Mouse (Mus musculus): ENCODE results near the gene Pnkp. TPM values are rescaled to one million over a fixed set of nuclear protein-coding genes. Genes with fewer than 3 reads are reported as not detected.

Gene Pnkp
- total and polyA plus RNA-seq, 2 experiments, result 20.8 to 45.7 TPM

DNA sequence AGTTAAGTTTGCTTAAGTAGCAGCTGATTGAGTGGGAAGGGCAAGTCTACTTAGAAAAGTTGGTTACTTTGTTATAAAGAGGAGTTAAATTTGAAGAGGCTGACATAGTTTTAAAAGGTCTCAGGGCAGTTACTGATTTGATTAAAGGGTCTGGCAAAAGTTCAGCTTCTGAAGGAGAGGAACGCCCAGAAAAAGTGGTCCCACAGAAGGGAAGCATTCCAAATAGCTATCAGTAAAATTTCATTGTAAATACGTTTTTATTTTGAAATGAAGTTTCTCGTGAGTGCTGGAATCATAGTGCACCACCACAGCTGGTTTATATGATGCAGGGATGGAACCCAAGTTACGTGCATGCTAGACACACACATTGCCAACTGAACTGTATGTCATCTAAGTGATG lies 24.2 kb upstream of the Pnkp start:
- Histone ChIP-seq H3K79me2 (ENCODE audit: control insufficient read depth, insufficient read depth, low read length) (peaks cover 18% of the 10 kb centered on the region), H3K4me3 (ENCODE audit: insufficient read depth, low read depth, low read length) (no peak overlapping the region), H3K27ac (replicated peaks; ENCODE audit: insufficient read depth, low read depth, low read length) (no peak overlapping the region), H3K9ac (ENCODE audit: low read depth, low read length) (no peak overlapping the region), H3K27me3 (ENCODE audit: control insufficient read depth, insufficient read depth, low read length) (no peaks in the 10 kb centered on the region), H3K4me1 (ENCODE audit: control insufficient read depth, insufficient read depth, low read length) (no peaks in the 10 kb centered on the region; the same call in 1 of the 2 replicates), H3K36me3 (ENCODE audit: control insufficient read depth, insufficient read depth, low read length) (peaks cover 11% of the 10 kb centered on the region; the same call in 1 of the 2 replicates)
- TF ChIP-seq CTCF (IDR thresholded peaks at IDR 0.05; ENCODE audit: low read depth, low read length) (no peak), POLR2A (IDR thresholded peaks at IDR 0.05; ENCODE audit: extremely low read depth, insufficient read depth, low read length) (no peak)
- 82% methylated on average over 4 of the region's 4 CpGs for WGBS
- DNase-seq (ENCODE audit: extremely low read depth, low read depth, low spot score), result no peak

DNA sequence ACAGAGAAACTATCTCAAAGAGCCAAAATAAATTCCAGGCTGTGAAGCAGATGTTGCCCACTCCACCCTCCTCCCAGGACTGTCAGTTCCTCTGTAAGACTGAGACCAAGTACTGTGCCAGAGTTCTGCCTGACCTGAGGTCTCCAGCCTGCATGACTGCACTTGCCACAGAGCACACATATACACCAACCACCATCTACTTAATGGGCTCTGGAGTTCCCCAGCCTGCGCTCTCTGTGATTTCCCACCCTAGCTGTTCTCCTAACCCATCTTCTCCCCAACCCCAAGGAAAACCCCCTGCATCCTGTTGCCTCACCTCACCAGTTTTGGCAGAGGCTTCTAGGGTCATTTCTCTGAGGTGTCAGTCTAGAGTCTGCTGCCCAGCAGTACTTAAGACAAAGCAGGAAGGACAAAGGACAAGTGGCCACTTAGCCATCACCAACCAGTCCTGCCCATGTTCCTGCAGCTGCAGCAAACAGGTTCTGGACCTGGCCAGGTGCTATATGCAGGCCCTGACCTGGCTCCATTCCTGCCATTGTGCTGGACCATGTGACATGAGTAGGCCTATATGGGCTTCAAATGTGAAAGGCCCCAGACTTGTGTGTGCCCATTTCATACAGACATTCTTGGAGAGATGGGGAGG lies 21.4 kb upstream of the Pnkp start:
- no peaks in the 10 kb centered on the region; the same call in 1 of the 2 replicates for H3K4me1 ChIP-seq (ENCODE audit: control insufficient read depth, insufficient read depth, low read length)
- no peak overlapping the region for H3K9ac ChIP-seq (ENCODE audit: low read depth, low read length)
- TF ChIP-seq POLR2A (IDR thresholded peaks at IDR 0.05; ENCODE audit: extremely low read depth, insufficient read depth, low read length) (no peak), CTCF (IDR thresholded peaks at IDR 0.05; ENCODE audit: low read depth, low read length) (no peak)
- H3K4me3 ChIP-seq (ENCODE audit: insufficient read depth, low read depth, low read length), result no peak overlapping the region
- peaks cover 4% of the 10 kb centered on the region; the same call in 1 of the 2 replicates for H3K36me3 ChIP-seq (ENCODE audit: control insufficient read depth, insufficient read depth, low read length)
- no peak overlapping the region for H3K27ac ChIP-seq (replicated peaks; ENCODE audit: insufficient read depth, low read depth, low read length)
- WGBS, result 92% methylated on average over 1 of the region's 1 CpGs
- H3K79me2 ChIP-seq (ENCODE audit: control insufficient read depth, insufficient read depth, low read length), result no peaks in the 10 kb centered on the region; the same call in 1 of the 2 replicates
- no peaks in the 10 kb centered on the region for H3K27me3 ChIP-seq (ENCODE audit: control insufficient read depth, insufficient read depth, low read length)
- DNase-seq (ENCODE audit: extremely low read depth, low read depth, low spot score), result no peak

DNA sequence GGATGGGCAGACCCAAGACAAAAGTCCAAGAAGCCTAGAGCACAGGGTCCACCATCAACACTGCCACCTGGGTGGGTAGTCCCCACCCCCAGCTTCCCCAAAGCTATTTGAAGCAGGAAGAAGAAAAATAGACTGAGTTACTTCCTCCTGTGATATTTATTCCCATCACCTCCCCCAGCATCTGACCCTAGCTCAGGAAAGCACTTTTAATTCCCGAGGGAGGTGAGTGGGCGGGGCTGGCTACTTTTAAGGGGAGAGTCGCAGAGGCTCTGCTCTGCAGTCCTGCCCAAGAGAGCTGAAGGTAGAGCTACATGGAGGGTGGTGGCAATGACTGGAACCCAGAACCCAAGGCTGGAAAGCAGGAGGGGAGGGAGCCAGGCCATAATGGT lies 20.9 kb upstream of the Pnkp start:
- 73% methylated on average over 3 of the region's 3 CpGs for WGBS
- DNase-seq (ENCODE audit: extremely low read depth, low read depth, low spot score), result no peak
- Histone ChIP-seq H3K27ac (replicated peaks; ENCODE audit: insufficient read depth, low read depth, low read length) (no peak overlapping the region), H3K4me3 (ENCODE audit: insufficient read depth, low read depth, low read length) (no peak overlapping the region), H3K4me1 (ENCODE audit: control insufficient read depth, insufficient read depth, low read length) (no peaks in the 10 kb centered on the region; the same call in 1 of the 2 replicates), H3K36me3 (ENCODE audit: control insufficient read depth, insufficient read depth, low read length) (no peaks in the 10 kb centered on the region), H3K9ac (ENCODE audit: low read depth, low read length) (no peak overlapping the region), H3K79me2 (ENCODE audit: control insufficient read depth, insufficient read depth, low read length) (no peaks in the 10 kb centered on the region), H3K27me3 (ENCODE audit: control insufficient read depth, insufficient read depth, low read length) (no peaks in the 10 kb centered on the region)
- TF ChIP-seq CTCF (IDR thresholded peaks at IDR 0.05; ENCODE audit: low read depth, low read length), result no peak
- no peak for TF ChIP-seq POLR2A (IDR thresholded peaks at IDR 0.05; ENCODE audit: extremely low read depth, insufficient read depth, low read length)

GRCm38 (mm10) chr7:44836423-44837053 lies 20.4 kb upstream of the Pnkp start:
- H3K4me1 ChIP-seq (ENCODE audit: control insufficient read depth, insufficient read depth, low read length), result no peaks in the 10 kb centered on the region; the same call in 1 of the 2 replicates
- no peak overlapping the region for H3K27ac ChIP-seq (replicated peaks; ENCODE audit: insufficient read depth, low read depth, low read length)
- 80% methylated on average over 9 of the region's 9 CpGs for WGBS
- DNase-seq (ENCODE audit: extremely low read depth, low read depth, low spot score), result no peak
- H3K36me3 ChIP-seq (ENCODE audit: control insufficient read depth, insufficient read depth, low read length), result no peaks in the 10 kb centered on the region
- no peaks in the 10 kb centered on the region for H3K27me3 ChIP-seq (ENCODE audit: control insufficient read depth, insufficient read depth, low read length)
- H3K9ac ChIP-seq (ENCODE audit: low read depth, low read length), result no peak overlapping the region
- no peaks in the 10 kb centered on the region for H3K79me2 ChIP-seq (ENCODE audit: control insufficient read depth, insufficient read depth, low read length)
- TF ChIP-seq CTCF (IDR thresholded peaks at IDR 0.05; ENCODE audit: low read depth, low read length) (no peak), POLR2A (IDR thresholded peaks at IDR 0.05; ENCODE audit: extremely low read depth, insufficient read depth, low read length) (no peak)
- H3K4me3 ChIP-seq (ENCODE audit: insufficient read depth, low read depth, low read length), result no peak overlapping the region

DNA sequence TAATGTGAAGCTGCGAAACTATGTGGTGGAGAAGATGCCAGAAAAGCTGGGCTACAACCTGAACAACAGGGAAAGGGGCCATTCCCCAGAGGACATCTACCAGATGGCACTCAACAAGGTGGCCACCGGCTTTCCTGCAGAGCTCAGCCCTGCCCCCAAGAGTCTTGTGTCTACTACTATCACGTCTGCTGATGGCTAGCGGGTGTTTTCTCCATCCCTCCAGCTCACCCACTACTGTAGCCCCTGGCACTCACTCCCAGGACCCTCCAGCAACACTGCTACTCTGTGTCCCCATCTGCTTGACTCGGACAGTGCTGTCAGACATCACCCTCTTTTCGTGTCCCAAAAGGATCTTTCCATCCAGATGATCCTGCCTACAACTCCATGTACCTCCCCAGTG lies 18.9 kb upstream of the Pnkp start:
- no peaks in the 10 kb centered on the region; the same call in 1 of the 2 replicates for H3K4me1 ChIP-seq (ENCODE audit: control insufficient read depth, insufficient read depth, low read length)
- no peak overlapping the region for H3K27ac ChIP-seq (replicated peaks; ENCODE audit: insufficient read depth, low read depth, low read length)
- DNase-seq (ENCODE audit: extremely low read depth, low read depth, low spot score), result no peak
- H3K4me3 ChIP-seq (ENCODE audit: insufficient read depth, low read depth, low read length), result no peak overlapping the region
- no peak overlapping the region for H3K9ac ChIP-seq (ENCODE audit: low read depth, low read length)
- H3K27me3 ChIP-seq (ENCODE audit: control insufficient read depth, insufficient read depth, low read length), result no peaks in the 10 kb centered on the region
- 96% methylated on average over 6 of the region's 6 CpGs for WGBS
- no peaks in the 10 kb centered on the region for H3K79me2 ChIP-seq (ENCODE audit: control insufficient read depth, insufficient read depth, low read length)
- TF ChIP-seq POLR2A (IDR thresholded peaks at IDR 0.05; ENCODE audit: extremely low read depth, insufficient read depth, low read length) (no peak), CTCF (IDR thresholded peaks at IDR 0.05; ENCODE audit: low read depth, low read length) (no peak)
- H3K36me3 ChIP-seq (ENCODE audit: control insufficient read depth, insufficient read depth, low read length), result peaks cover 2% of the 10 kb centered on the region; the same call in 1 of the 2 replicates

- DNase-seq (ENCODE audit: extremely low read depth, low read depth, low spot score), result no peak
- H3K79me2 ChIP-seq (ENCODE audit: control insufficient read depth, insufficient read depth, low read length), result no peaks in the 10 kb centered on the region
- 58% methylated on average over 11 of the region's 11 CpGs for WGBS
- peaks cover 2% of the 10 kb centered on the region; the same call in 1 of the 2 replicates for H3K36me3 ChIP-seq (ENCODE audit: control insufficient read depth, insufficient read depth, low read length)
- H3K9ac ChIP-seq (ENCODE audit: low read depth, low read length), result no peak overlapping the region
- H3K4me3 ChIP-seq (ENCODE audit: insufficient read depth, low read depth, low read length), result no peak overlapping the region; the same call in 1 of the 2 replicates
- H3K27me3 ChIP-seq (ENCODE audit: control insufficient read depth, insufficient read depth, low read length), result no peaks in the 10 kb centered on the region
- H3K4me1 ChIP-seq (ENCODE audit: control insufficient read depth, insufficient read depth, low read length), result no peaks in the 10 kb centered on the region
- no peak for TF ChIP-seq CTCF (IDR thresholded peaks at IDR 0.05; ENCODE audit: low read depth, low read length)
- TF ChIP-seq POLR2A (IDR thresholded peaks at IDR 0.05; ENCODE audit: extremely low read depth, insufficient read depth, low read length), result no peak
- no peak overlapping the region for H3K27ac ChIP-seq (replicated peaks; ENCODE audit: insufficient read depth, low read depth, low read length)
Measured at GRCm38 (mm10) chr7:44839171-44839490, 17.8 kb upstream of the Pnkp start.
